Mouse (Mus musculus) liver, postnatal 0 days (tissue): ENCODE measurements at regions not wholly inside any gene's neighbourhood (a gene's known extent, or its start where the extent isn't known, plus 50 kb on each side); places are given as distances from the start of the nearest gene placed in this dataset.

Experiments
- ATAC-seq: fragments of 200-750 bp; cut with Nextera tagmentation; 2 replicates; pipeline ENCODE4 v1.8.0; 2017; ENCODE audit warnings: mild to moderate bottlenecking, moderate library complexity
- DNase-seq: peaks from one replicate; pipeline ENCODE4 v3.0.0-alpha.2; 2016
- H3K27ac ChIP-seq: fragments of 300-500 bp; sonication (generic); 2 replicates; pipeline ENCODE4 v1.5.1; 2014; ENCODE audit warnings: antibody characterized with exemption, moderate library complexity, mild to moderate bottlenecking, low read depth
- H3K27me3 ChIP-seq: fragments of 300-500 bp; sonication (generic); 2 replicates; pipeline ENCODE4 v1.6.1; 2014; ENCODE audit warnings: low read length, control low read depth, mixed read lengths; ENCODE audit not compliant: insufficient read depth
- H3K36me3 ChIP-seq: fragments of 300-500 bp; sonication (generic); replicated peaks from 2 replicates; pipeline ENCODE4 v1.6.1; 2014; ENCODE audit warnings: mild to moderate bottlenecking, control low read depth, low read length, moderate library complexity, mixed read lengths; ENCODE audit not compliant: insufficient read depth
- H3K4me1 ChIP-seq: fragments of 300-500 bp; sonication (generic); 2 replicates; pipeline ENCODE4 v1.6.1; 2014; ENCODE audit warnings: antibody characterized with exemption, mild to moderate bottlenecking, control low read depth; ENCODE audit not compliant: insufficient read depth
- H3K4me2 ChIP-seq: fragments of 300-500 bp; sonication (generic); 2 replicates; pipeline ENCODE4 v1.6.1; 2014; ENCODE audit warnings: low read depth, mild to moderate bottlenecking, low read length, moderate library complexity, mixed read lengths
- H3K4me3 ChIP-seq: fragments of 300-500 bp; sonication (generic); 2 replicates; pipeline ENCODE4 v1.5.1; 2014; ENCODE audit warnings: low read depth, low read length
- H3K9ac ChIP-seq: fragments of 300-500 bp; sonication (generic); replicated peaks from 2 replicates; pipeline ENCODE4 v1.6.1; 2014; ENCODE audit warnings: mild to moderate bottlenecking, moderate library complexity
- H3K9me3 ChIP-seq: fragments of 300-500 bp; sonication (generic); 2 replicates; pipeline ENCODE4 v1.6.1; 2016; ENCODE audit warnings: mild to moderate bottlenecking, control low read depth, low read length, mixed read lengths
- CTCF ChIP-seq: sonication (generic); IDR thresholded peaks from 2 replicates; pipeline ENCODE4 v1.5.1; 2016; ENCODE audit warnings: antibody characterized with exemption, low read depth
- EP300 ChIP-seq: IDR thresholded peaks from 2 replicates; pipeline ENCODE4 v1.6.1; 2016; ENCODE audit warnings: antibody characterized with exemption, low read depth, mild to moderate bottlenecking
- WGBS: fragments of 180-500 bp; shearing (Covaris S2); extraction: QIAGEN DNeasy Blood & Tissue Kit; methylation state at CpG from one replicate; pipeline ENCODE4 v1.1.7; 2014; ENCODE audit not compliant: insufficient replicate concordance; 5-methylcytosine and 5-hydroxymethylcytosine counted together

DNA sequence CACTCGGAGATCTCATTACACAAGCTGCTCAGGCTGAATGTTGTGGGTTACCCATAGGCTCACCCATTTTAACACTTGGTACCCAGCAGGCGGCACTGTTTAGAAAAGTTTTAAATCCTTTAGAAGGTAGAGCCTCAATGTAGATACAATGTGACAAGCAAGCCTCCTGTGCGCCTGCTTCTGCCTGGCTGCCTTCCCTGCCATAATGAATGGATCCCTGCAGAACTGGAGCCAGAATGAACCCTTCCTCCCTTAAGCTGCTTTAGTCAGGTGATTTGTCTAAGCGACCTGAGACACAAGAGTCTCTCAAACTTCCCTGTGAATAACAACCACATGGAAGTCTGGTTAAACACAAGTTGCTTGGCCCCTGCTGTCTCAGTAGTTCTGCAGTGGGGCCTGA lies 64.7 kb upstream of the Gm10181 start:
- Histone ChIP-seq H3K4me3 (no peak overlapping the region), H3K4me1 (no peaks in the 10 kb centered on the region), H3K9ac (no peak overlapping the region), H3K9me3 (no peaks in the 10 kb centered on the region), H3K4me2 (no peak overlapping the region), H3K36me3 (no peaks in the 10 kb centered on the region), H3K27me3 (no peaks in the 10 kb centered on the region), H3K27ac (no peak overlapping the region)
- ATAC-seq (no peak), DNase-seq (no peak)
- 64% methylated on average over 4 of the region's 4 CpGs for WGBS
- TF ChIP-seq EP300 (no peak), CTCF (0 out of 2 replicates have a peak, but pooled peaks have one; percentile 8)

DNA sequence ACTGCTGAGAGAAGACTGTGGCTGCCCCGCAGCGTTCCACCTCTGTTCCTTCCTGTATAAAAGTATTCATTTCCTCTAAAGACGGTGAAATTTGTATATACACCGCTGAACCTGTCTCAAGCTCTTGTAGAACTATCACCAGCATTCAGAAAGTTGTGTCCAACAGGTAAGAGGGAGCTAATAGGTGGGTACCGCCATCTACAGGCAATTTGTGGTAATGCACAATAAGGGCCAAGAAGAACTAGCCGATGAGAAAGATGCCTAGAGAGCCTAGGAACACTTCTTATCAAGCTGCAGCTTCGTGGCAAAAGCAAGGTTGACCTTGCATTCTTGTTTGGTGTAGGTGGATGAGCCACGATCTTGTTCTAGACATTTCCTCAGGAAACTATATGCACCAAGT lies 61.6 kb upstream of the Gm10181 start:
- 5% methylated on average over 8 of the region's 8 CpGs for WGBS
- peak; percentile 69 for DNase-seq
- Histone ChIP-seq H3K9ac (no peak overlapping the region), H3K9me3 (no peaks in the 10 kb centered on the region), H3K4me1 (no peaks in the 10 kb centered on the region), H3K36me3 (no peaks in the 10 kb centered on the region), H3K4me3 (no peak overlapping the region), H3K27ac (no peak overlapping the region), H3K27me3 (no peaks in the 10 kb centered on the region), H3K4me2 (no peak overlapping the region)
- TF ChIP-seq CTCF, result peak; percentile 94
- no peak for TF ChIP-seq EP300
- ATAC-seq, result no peak

DNA sequence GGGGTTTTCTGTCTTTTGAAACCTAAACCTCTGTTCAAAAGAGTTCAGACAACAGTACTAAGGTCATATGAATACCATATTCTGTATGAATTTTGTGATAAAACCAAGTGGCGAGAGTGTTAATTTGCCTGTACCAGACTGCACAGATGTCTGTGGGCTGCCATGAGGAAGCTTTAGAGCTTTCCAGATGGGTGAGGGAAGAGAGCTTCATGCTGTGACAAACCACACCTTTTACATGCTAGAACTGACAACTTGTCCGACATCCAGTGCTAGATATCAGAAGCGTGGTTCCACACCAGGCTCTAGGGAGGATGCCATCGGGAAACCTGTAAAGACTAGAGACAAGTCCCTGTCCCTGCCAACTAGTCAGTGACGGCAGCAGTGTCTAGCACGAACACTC lies 60.9 kb upstream of the Gm10181 start:
- Histone ChIP-seq H3K27me3 (no peaks in the 10 kb centered on the region), H3K27ac (no peak overlapping the region), H3K4me3 (no peak overlapping the region), H3K9ac (no peak overlapping the region), H3K36me3 (no peaks in the 10 kb centered on the region), H3K9me3 (no peaks in the 10 kb centered on the region), H3K4me2 (no peak overlapping the region), H3K4me1 (no peaks in the 10 kb centered on the region)
- ATAC-seq (no peak), DNase-seq (no peak)
- WGBS, result 71% methylated on average over 6 of the region's 6 CpGs
- TF ChIP-seq EP300 (no peak), CTCF (no peak)

DNA sequence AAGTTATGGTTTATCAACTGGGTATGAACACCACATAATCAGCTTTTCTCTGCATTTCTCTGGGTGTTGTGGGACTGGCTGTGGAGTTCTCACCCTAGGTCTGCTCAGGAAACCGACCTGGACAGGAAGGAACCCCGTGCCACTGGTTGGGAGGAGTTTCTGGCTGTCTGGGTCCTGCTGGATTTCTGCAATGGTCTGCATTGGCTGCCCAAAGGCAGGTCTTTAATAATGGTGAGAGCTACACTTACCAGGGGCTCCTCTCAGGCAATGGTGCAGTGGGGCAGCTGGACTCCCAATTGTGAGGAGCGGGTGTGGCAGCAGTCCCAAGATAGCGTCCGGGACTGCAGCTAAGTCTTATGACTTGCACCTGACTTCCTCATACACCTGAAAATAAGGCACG lies 57.8 kb upstream of the Gm10181 start:
- Histone ChIP-seq H3K9ac (no peak overlapping the region), H3K9me3 (no peaks in the 10 kb centered on the region), H3K36me3 (no peaks in the 10 kb centered on the region), H3K4me3 (no peak overlapping the region), H3K4me1 (no peaks in the 10 kb centered on the region), H3K4me2 (no peak overlapping the region), H3K27me3 (no peaks in the 10 kb centered on the region), H3K27ac (no peak overlapping the region)
- ATAC-seq (no peak), DNase-seq (no peak)
- 80% methylated on average over 6 of the region's 6 CpGs for WGBS
- no peak for TF ChIP-seq EP300
- no peak for TF ChIP-seq CTCF
